Mouse (Mus musculus): ENCODE results near the gene Tmem234. TPM values are rescaled to one million over a fixed set of nuclear protein-coding genes. Genes with fewer than 3 reads are reported as not detected.
A peak's percentile ranks its signal among the peaks of the same experiment; 100 is the strongest.

The Tmem234 gene
- polyA plus RNA-seq, 1 experiment: 113 TPM

GRCm38 (mm10) chr4:129645204-129645603 is 44.7 kb downstream of the Tmem234 start:
- DNase-seq (ENCODE audit: low read depth, low spot score): no peak
- WGBS: 89% methylated on average over 6 of the region's 6 CpGs

- 78% methylated on average over 1 of the region's 1 CpGs for WGBS
- DNase-seq (ENCODE audit: low read depth, low spot score): no peak
Measured at GRCm38 (mm10) chr4:129648656-129649055, 48.2 kb downstream of the Tmem234 start.

- no peak for DNase-seq (ENCODE audit: low read depth, low spot score)
- WGBS: 92% methylated on average over 8 of the region's 8 CpGs
Measured at GRCm38 (mm10) chr4:129650359-129650758, 49.9 kb downstream of the Tmem234 start.

- 90% methylated on average over 14 of the region's 14 CpGs for WGBS
- no peak for DNase-seq (ENCODE audit: low read depth, low spot score)
Measured at GRCm38 (mm10) chr4:129654770-129655169, 54.3 kb downstream of the Tmem234 start.

- 42% methylated on average over 3 of the region's 3 CpGs for WGBS
- DNase-seq (ENCODE audit: low read depth, low spot score): no peak
Measured at GRCm38 (mm10) chr4:129661584-129661983, 61.1 kb downstream of the Tmem234 start.

- WGBS: 48% methylated on average over 3 of the region's 3 CpGs
- DNase-seq (ENCODE audit: low read depth, low spot score): no peak
Measured at GRCm38 (mm10) chr4:129662255-129662813, 61.9 kb downstream of the Tmem234 start.

GRCm38 (mm10) chr4:129671491-129672082 is 71.1 kb downstream of the Tmem234 start:
- WGBS: 3% methylated on average over 12 of the region's 12 CpGs
- peak; percentile 37 for DNase-seq (ENCODE audit: low read depth, low spot score)

- no peak for DNase-seq (ENCODE audit: low read depth, low spot score)
- WGBS: under 1% methylated on average over 65 of the region's 65 CpGs
Measured at GRCm38 (mm10) chr4:129672083-129672877, 71.8 kb downstream of the Tmem234 start, which contains the start of gene Kpna6. Gene Kpna6, minus strand, starts transcription at chr4:129672767.

GRCm38 (mm10) chr4:129672878-129673449 is 72.5 kb downstream of the Tmem234 start:
- 3% methylated on average over 10 of the region's 10 CpGs for WGBS
- peak; percentile 70 for DNase-seq (ENCODE audit: low read depth, low spot score)

Other genes starting within 250 kb of the Tmem234 start
- gene Zbtb8a, start 222.6 kb upstream of the Tmem234 start, polyA plus RNA-seq (2012; rRNA removed): 10.6 and 11.3 TPM in 2 replicates
- 0.02 TPM in 1 of 2 replicates, not detected in the other for gene Zbtb8b, start 159.8 kb upstream of the Tmem234 start, polyA plus RNA-seq (2012; rRNA removed)
- gene Bsdc1, start 139.1 kb upstream of the Tmem234 start, polyA plus RNA-seq (2012; rRNA removed): 22.8 and 26.3 TPM in 2 replicates
- gene Tssk3, start 109.6 kb upstream of the Tmem234 start, polyA plus RNA-seq (2012; rRNA removed): not detected in 2 replicates
- gene Fam229a, start 109.5 kb upstream of the Tmem234 start, polyA plus RNA-seq (2012; rRNA removed): 0.17 TPM in 1 of 2 replicates, not detected in the other
- 29.3 and 50.1 TPM in 2 replicates for gene Marcksl1, start 87.1 kb upstream of the Tmem234 start, polyA plus RNA-seq (2012; rRNA removed)
- 56.6 and 67.3 TPM in 2 replicates for gene Hdac1, start 58.0 kb upstream of the Tmem234 start, polyA plus RNA-seq (2012; rRNA removed)
- 20.6 TPM in 2 replicates for gene Lck, start 27.0 kb upstream of the Tmem234 start, polyA plus RNA-seq (2012; rRNA removed)
- 0.57 and 0.71 TPM in 2 replicates for gene Fam167b, start 22.1 kb upstream of the Tmem234 start, polyA plus RNA-seq (2012; rRNA removed)
- 325 and 337 TPM in 2 replicates for gene Eif3i, start within 50 bp of the Tmem234 start, polyA plus RNA-seq (2012; rRNA removed)
- 0.99 and 1.1 TPM in 2 replicates for gene Dcdc2b, start 13.6 kb downstream of the Tmem234 start, polyA plus RNA-seq (2012; rRNA removed)
- gene Iqcc, start 18.4 kb downstream of the Tmem234 start, polyA plus RNA-seq (2012; rRNA removed): 19.2 and 21.1 TPM in 2 replicates
- 9.4 and 12.3 TPM in 2 replicates for gene Ccdc28b, start 23.3 kb downstream of the Tmem234 start, polyA plus RNA-seq (2012; rRNA removed)
- gene Txlna, start 40.4 kb downstream of the Tmem234 start, polyA plus RNA-seq (2012; rRNA removed): 20.3 and 21.6 TPM in 2 replicates
- gene Kpna6, start 72.1 kb downstream of the Tmem234 start, polyA plus RNA-seq (2012; rRNA removed): 15.1 and 19.7 TPM in 2 replicates
- 21.5 and 23.2 TPM in 2 replicates for gene Tmem39b, start 96.2 kb downstream of the Tmem234 start, polyA plus RNA-seq (2012; rRNA removed)
- gene Khdrbs1, start 141.6 kb downstream of the Tmem234 start, polyA plus RNA-seq (2012; rRNA removed): 13.9 and 16.1 TPM in 2 replicates
- 37.8 and 39.6 TPM in 2 replicates for gene Ptp4a2, start 210.6 kb downstream of the Tmem234 start, polyA plus RNA-seq (2012; rRNA removed)